Mouse (Mus musculus): Measurements from ENCODE around the gene Slc39a3. TPM values are rescaled to one million over a fixed set of nuclear protein-coding genes. Genes with fewer than 3 reads are reported as not detected.
A peak's percentile ranks its signal among the peaks of the same experiment; 100 is the strongest.

The Slc39a3 gene
- polyA plus RNA-seq, 1 experiment from 2014 or later = 9.2 TPM

DNA sequence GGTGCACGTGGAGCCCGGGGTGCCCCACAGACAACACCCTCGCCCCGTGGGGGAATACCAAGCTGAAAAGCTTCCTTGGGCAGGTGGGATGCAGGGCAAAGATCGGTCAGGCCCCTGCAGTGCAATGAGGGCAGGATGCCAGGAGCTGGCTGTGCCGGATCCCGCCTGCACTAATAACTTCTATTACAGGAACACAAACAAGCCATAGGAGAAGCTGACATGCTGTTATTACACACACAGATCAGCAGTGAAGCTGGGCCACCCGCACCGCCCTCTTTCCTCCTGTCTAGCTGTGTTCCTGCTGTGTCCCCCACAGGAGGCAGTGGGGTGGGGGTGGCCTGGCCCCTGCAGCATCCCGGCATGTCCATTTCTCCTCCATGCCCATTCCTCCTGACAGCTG, 8.2 kb downstream of the Slc39a3 start:
- DNase-seq (ENCODE audit: low spot score) (no peak), ATAC-seq (ENCODE audit: low FRiP score) (no peak)
- no peaks in the 10 kb centered on the region for H3K9me3 ChIP-seq (ENCODE audit: control insufficient read depth, low read length)
- H3K4me2 ChIP-seq (replicated peaks; ENCODE audit: low read depth, low read length) = no peak overlapping the region
- H3K4me1 ChIP-seq (replicated peaks; ENCODE audit: control insufficient read depth, insufficient read depth, low read length) = no peaks in the 10 kb centered on the region
- peaks cover 5% of the 10 kb centered on the region; the same call in 1 of the 2 replicates for H3K36me3 ChIP-seq (ENCODE audit: control insufficient read depth, insufficient read depth, low read length)
- H3K9ac ChIP-seq (ENCODE audit: low read depth, low read length) = 0 out of 2 replicates have a peak overlapping the region, but pooled peaks have one; percentile 15
- 79% methylated on average over 10 of the region's 10 CpGs for WGBS
- no peak overlapping the region for H3K27ac ChIP-seq (ENCODE audit: low read depth, low read length)
- H3K4me3 ChIP-seq (ENCODE audit: low read depth, low read length) = no peak overlapping the region
- H3K27me3 ChIP-seq (ENCODE audit: control insufficient read depth, insufficient read depth, low read length) = peaks cover 8% of the 10 kb centered on the region

DNA sequence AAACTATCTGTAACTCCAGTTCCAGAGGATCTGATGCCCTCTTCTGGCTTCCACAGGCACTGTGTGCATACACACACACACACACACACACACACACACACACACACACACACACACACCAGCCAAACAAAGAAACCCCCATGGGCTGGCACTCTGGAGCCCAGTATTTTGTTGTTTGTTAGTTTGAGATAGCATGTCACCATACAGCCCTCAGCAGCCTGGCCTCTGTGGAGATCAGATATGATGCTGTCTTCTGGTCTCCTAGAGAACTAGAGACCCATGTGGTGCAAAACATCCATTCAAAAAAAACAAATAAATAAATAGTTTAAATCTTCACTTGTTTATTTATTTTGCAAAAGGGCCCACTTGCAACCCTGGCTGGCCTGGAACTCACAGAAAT, 9.0 kb downstream of the Slc39a3 start:
- Histone ChIP-seq H3K4me3 (ENCODE audit: low read depth, low read length) (no peak overlapping the region), H3K9me3 (ENCODE audit: control insufficient read depth, low read length) (no peaks in the 10 kb centered on the region), H3K36me3 (ENCODE audit: control insufficient read depth, insufficient read depth, low read length) (peaks cover 5% of the 10 kb centered on the region; the same call in 1 of the 2 replicates), H3K27ac (ENCODE audit: low read depth, low read length) (no peak overlapping the region), H3K4me1 (replicated peaks; ENCODE audit: control insufficient read depth, insufficient read depth, low read length) (no peaks in the 10 kb centered on the region), H3K27me3 (ENCODE audit: control insufficient read depth, insufficient read depth, low read length) (peaks cover 8% of the 10 kb centered on the region), H3K9ac (ENCODE audit: low read depth, low read length) (no peak overlapping the region), H3K4me2 (replicated peaks; ENCODE audit: low read depth, low read length) (no peak overlapping the region)
- ATAC-seq (ENCODE audit: low FRiP score) = no peak
- DNase-seq (ENCODE audit: low spot score) = no peak

DNA sequence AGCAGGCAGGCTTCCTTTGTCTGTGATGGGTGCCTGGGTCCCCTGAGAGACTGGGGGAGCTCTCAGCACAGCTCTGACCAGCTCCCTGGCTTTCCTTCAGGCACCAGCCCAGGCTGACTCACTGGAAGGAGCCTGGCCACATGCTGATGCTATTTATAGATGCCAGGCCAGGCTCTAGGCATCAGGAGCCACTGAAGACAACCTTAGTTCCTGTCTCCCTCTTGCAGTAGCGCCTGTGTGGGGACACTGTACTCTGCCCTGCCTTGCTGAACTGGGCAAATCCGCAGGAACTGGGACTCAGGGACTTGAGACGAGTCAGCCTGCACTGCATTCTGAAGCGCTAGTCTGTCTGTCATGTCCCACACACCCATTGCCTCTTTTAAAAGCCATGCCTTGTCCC, 9.9 kb downstream of the Slc39a3 start:
- ATAC-seq (ENCODE audit: low FRiP score) = no peak
- Histone ChIP-seq H3K4me2 (replicated peaks; ENCODE audit: low read depth, low read length) (no peak overlapping the region), H3K9ac (ENCODE audit: low read depth, low read length) (no peak overlapping the region), H3K4me1 (replicated peaks; ENCODE audit: control insufficient read depth, insufficient read depth, low read length) (no peaks in the 10 kb centered on the region), H3K9me3 (ENCODE audit: control insufficient read depth, low read length) (no peaks in the 10 kb centered on the region), H3K27ac (ENCODE audit: low read depth, low read length) (no peak overlapping the region), H3K36me3 (ENCODE audit: control insufficient read depth, insufficient read depth, low read length) (peaks cover 5% of the 10 kb centered on the region; the same call in 1 of the 2 replicates), H3K4me3 (ENCODE audit: low read depth, low read length) (no peak overlapping the region), H3K27me3 (ENCODE audit: control insufficient read depth, insufficient read depth, low read length) (peaks cover 10% of the 10 kb centered on the region)
- 73% methylated on average over 4 of the region's 4 CpGs for WGBS
- no peak for DNase-seq (ENCODE audit: low spot score)

DNA sequence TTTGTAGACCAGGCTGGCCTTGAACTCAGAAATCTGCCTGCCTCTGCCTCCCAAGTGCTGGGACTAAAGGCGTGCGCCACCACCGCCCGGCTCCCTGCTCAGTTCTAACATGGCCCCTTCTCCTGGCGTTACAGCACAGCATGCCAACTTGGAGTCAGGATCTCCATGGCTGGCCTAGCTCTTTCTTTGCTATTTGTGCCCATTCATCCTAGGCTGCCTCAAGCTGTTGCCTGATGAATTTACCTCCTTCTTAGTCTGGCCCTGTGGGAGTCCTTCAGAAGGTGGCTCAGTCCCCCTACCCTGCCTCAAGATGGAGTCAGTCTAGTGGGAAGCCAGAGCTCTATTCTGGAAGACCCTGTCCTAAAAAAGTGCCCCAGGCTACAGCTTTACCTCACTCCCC, 10.4 kb downstream of the Slc39a3 start:
- WGBS = 92% methylated on average over 5 of the region's 5 CpGs
- no peak for DNase-seq (ENCODE audit: low spot score)
- Histone ChIP-seq H3K9me3 (ENCODE audit: control insufficient read depth, low read length) (no peaks in the 10 kb centered on the region), H3K4me2 (replicated peaks; ENCODE audit: low read depth, low read length) (no peak overlapping the region), H3K9ac (ENCODE audit: low read depth, low read length) (no peak overlapping the region), H3K4me1 (replicated peaks; ENCODE audit: control insufficient read depth, insufficient read depth, low read length) (no peaks in the 10 kb centered on the region), H3K27ac (ENCODE audit: low read depth, low read length) (no peak overlapping the region), H3K36me3 (ENCODE audit: control insufficient read depth, insufficient read depth, low read length) (peaks cover 5% of the 10 kb centered on the region; the same call in 1 of the 2 replicates), H3K4me3 (ENCODE audit: low read depth, low read length) (no peak overlapping the region), H3K27me3 (ENCODE audit: control insufficient read depth, insufficient read depth, low read length) (peaks cover 13% of the 10 kb centered on the region)
- no peak for ATAC-seq (ENCODE audit: low FRiP score)

DNA sequence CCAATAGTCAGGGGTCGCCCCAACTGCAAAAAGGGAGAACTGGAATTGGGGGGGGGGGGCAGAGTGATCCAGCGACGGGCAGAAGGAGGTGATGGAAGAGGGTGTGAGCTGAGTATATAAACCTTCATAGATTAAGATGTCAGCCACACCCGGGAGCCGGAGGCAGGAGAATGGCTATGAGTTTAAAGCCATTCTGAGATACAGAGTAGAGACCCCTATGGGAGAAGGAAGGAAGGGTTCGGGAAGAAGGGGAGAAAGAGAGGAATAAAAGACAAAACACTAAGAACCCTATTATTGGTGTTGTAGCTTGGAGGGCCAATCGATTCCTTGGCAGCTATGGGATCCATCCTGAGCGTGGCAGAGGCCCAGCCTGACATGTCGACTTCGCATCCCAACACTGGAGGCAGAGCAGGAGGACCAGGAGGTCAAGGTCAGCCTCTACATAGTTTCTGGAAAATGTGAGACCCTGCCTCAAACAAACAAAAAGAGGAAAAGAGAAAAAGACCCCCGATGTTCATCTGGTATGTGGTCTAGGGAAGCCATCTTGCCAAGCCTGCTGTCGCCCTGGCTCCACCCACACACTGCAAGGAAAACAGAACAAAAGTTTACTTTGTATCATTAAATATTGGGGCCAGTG, 11.5 kb downstream of the Slc39a3 start, which contains the start of gene Diras1:
Gene Diras1, minus strand, starts transcription at position 24 of the 637 bp plus-strand sequence.
- no peak within 1 kb of the TSS for H3K27ac ChIP-seq (ENCODE audit: low read depth, low read length)
- peak; percentile 33 for ATAC-seq (ENCODE audit: low FRiP score)
- no peak for DNase-seq (ENCODE audit: low spot score)
- WGBS = 50% methylated on average over 12 of the region's 12 CpGs
- peak within 1 kb of the TSS; percentile 66 for H3K9ac ChIP-seq (ENCODE audit: low read depth, low read length)
- peaks cover 3% of the 10 kb centered on the region; the same call in 1 of the 2 replicates for H3K36me3 ChIP-seq (ENCODE audit: control insufficient read depth, insufficient read depth, low read length)
- H3K9me3 ChIP-seq (ENCODE audit: control insufficient read depth, low read length) = no peaks in the 10 kb centered on the region
- H3K4me2 ChIP-seq (replicated peaks; ENCODE audit: low read depth, low read length) = peak within 1 kb of the TSS; percentile 71
- H3K4me3 ChIP-seq (ENCODE audit: low read depth, low read length) = peak within 1 kb of the TSS; percentile 42
- no peaks in the 10 kb centered on the region for H3K4me1 ChIP-seq (replicated peaks; ENCODE audit: control insufficient read depth, insufficient read depth, low read length)
- H3K27me3 ChIP-seq (ENCODE audit: control insufficient read depth, insufficient read depth, low read length) = peaks cover 13% of the 10 kb centered on the region

DNA sequence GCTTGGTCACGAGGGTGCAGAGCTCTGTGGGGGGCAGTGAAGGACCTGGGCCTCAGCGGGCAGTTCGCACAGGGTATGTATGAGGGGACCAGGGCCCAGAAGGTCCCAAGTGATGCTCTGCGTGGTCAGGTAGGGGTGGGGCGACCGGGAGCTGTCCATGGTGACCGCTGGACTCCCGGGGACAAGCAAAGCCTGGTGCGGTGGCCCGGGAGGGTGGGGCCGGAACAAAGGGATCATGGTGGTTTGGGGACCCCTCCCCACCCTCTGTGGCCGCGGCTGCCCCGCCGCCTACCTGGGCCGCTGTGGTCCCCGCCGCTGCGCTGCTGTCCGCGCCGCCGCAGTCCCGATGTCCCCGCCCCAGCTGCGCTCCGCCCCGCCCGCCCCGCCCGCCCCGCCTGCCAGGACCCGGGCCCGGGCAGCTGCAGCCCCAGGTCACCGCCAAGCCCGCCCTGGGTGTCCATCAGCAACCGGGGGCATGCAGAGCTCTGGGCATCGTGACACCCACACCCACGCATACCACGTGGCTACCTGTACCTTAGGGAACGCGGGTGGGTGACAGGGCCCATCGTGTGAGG, 12.1 kb downstream of the Slc39a3 start:
- ATAC-seq (ENCODE audit: low FRiP score) (peak; percentile 55), DNase-seq (ENCODE audit: low spot score) (no peak)
- WGBS = 2% methylated on average over 24 of the region's 43 CpGs
- Histone ChIP-seq H3K9ac (ENCODE audit: low read depth, low read length) (peak overlapping the region; percentile 66), H3K4me1 (replicated peaks; ENCODE audit: control insufficient read depth, insufficient read depth, low read length) (no peaks in the 10 kb centered on the region), H3K4me3 (ENCODE audit: low read depth, low read length) (peak overlapping the region; percentile 42), H3K27ac (ENCODE audit: low read depth, low read length) (no peak overlapping the region), H3K27me3 (ENCODE audit: control insufficient read depth, insufficient read depth, low read length) (peaks cover 13% of the 10 kb centered on the region), H3K36me3 (ENCODE audit: control insufficient read depth, insufficient read depth, low read length) (no peaks in the 10 kb centered on the region), H3K9me3 (ENCODE audit: control insufficient read depth, low read length) (no peaks in the 10 kb centered on the region), H3K4me2 (replicated peaks; ENCODE audit: low read depth, low read length) (peak overlapping the region; percentile 71)

DNA sequence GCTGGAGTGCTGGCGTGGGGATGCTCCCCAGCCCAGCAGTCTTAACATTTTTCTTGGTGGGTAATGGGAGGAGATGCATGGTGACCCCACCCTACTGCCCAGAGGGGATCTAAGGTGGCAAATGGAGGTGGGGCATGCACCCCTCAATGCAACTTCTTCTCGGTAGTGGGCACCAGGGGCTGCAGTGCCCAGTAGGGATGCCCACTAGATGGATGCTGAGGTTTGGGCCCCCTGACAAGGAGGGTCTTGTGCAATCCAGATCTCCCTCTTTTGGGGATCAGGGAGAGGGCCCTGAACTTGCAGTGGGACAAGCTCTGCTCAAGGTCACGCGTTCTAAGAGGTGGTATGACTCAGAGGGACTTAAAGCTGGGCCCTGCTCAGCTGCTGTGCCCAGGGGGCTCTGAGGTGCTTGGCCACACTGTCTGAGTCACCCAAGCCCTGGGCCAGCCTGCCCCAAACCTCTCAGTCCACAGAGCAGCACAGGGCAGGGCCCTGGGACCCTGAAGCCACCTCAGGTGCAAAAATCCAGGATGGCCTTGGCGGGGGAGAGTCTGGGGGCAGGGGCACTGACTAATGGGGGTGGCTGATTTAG, 12.8 kb downstream of the Slc39a3 start:
- H3K27ac ChIP-seq (ENCODE audit: low read depth, low read length) = no peak overlapping the region
- no peak for DNase-seq (ENCODE audit: low spot score)
- 65% methylated on average over 4 of the region's 5 CpGs for WGBS
- no peaks in the 10 kb centered on the region for H3K9me3 ChIP-seq (ENCODE audit: control insufficient read depth, low read length)
- peak overlapping the region; percentile 66 for H3K9ac ChIP-seq (ENCODE audit: low read depth, low read length)
- H3K4me1 ChIP-seq (replicated peaks; ENCODE audit: control insufficient read depth, insufficient read depth, low read length) = no peaks in the 10 kb centered on the region
- peaks cover 13% of the 10 kb centered on the region for H3K27me3 ChIP-seq (ENCODE audit: control insufficient read depth, insufficient read depth, low read length)
- peak overlapping the region; percentile 71 for H3K4me2 ChIP-seq (replicated peaks; ENCODE audit: low read depth, low read length)
- ATAC-seq (ENCODE audit: low FRiP score) = no peak
- H3K4me3 ChIP-seq (ENCODE audit: low read depth, low read length) = peak overlapping the region; percentile 42; the same call in 1 of the 2 replicates
- H3K36me3 ChIP-seq (ENCODE audit: control insufficient read depth, insufficient read depth, low read length) = no peaks in the 10 kb centered on the region

DNA sequence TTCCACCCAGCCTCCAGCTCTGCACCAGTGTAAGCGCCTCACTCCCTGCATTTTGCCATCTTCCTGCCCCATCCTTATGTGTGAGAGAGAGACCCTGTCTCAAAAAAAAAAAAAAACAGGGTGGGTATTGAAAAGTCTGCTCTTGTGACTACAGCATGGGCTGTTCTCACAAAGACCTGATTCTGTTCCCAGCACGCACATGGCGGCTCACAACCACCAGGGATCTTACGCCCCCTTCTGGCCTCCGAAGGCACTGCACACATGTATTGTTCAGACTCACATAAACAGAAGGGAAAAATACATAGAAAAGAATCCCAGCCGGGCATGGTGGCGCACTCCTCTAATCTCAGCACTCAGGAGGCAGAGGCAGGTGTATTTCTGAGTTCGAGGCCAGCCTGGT, 14.5 kb downstream of the Slc39a3 start:
- no peak for ATAC-seq (ENCODE audit: low FRiP score)
- WGBS = 65% methylated on average over 8 of the region's 8 CpGs
- Histone ChIP-seq H3K4me3 (ENCODE audit: low read depth, low read length) (no peak overlapping the region), H3K4me1 (replicated peaks; ENCODE audit: control insufficient read depth, insufficient read depth, low read length) (no peaks in the 10 kb centered on the region), H3K4me2 (replicated peaks; ENCODE audit: low read depth, low read length) (no peak overlapping the region), H3K27ac (ENCODE audit: low read depth, low read length) (no peak overlapping the region), H3K27me3 (ENCODE audit: control insufficient read depth, insufficient read depth, low read length) (peaks cover 13% of the 10 kb centered on the region), H3K9ac (ENCODE audit: low read depth, low read length) (no peak overlapping the region), H3K9me3 (ENCODE audit: control insufficient read depth, low read length) (no peaks in the 10 kb centered on the region), H3K36me3 (ENCODE audit: control insufficient read depth, insufficient read depth, low read length) (no peaks in the 10 kb centered on the region)
- DNase-seq (ENCODE audit: low spot score) = no peak

Data from hindbrain, embryonic 11.5 days (tissue).